Mouse (Mus musculus) liver, adult 2 months (tissue): ENCODE data around the gene Hirip3. TPM values are rescaled to one million over a fixed set of nuclear protein-coding genes. Genes with fewer than 3 reads are reported as not detected.

ENCODE experiments used
- DNase-seq: peaks from one replicate; pipeline ENCODE4 v3.0.0-alpha.2; 2011; ENCODE audit warnings: low read depth, low spot score; ENCODE audit errors: extremely low read depth
- H3K27ac ChIP-seq: fragments of 200-500 bp; replicated peaks from 2 replicates; pipeline ENCODE4 v1.5.1; 2012; ENCODE audit warnings: low read depth, mild to moderate bottlenecking, control low read depth, inconsistent platforms, low read length; ENCODE audit not compliant: insufficient read depth
- H3K27me3 ChIP-seq: fragments of 200-500 bp; 2 replicates; pipeline ENCODE4 v1.6.1; 2012; ENCODE audit warnings: mild to moderate bottlenecking, moderate library complexity, low read length, inconsistent platforms; ENCODE audit not compliant: control insufficient read depth, insufficient read depth
- H3K36me3 ChIP-seq: fragments of 200-500 bp; 2 replicates; pipeline ENCODE4 v1.6.1; 2012; ENCODE audit warnings: low read length, inconsistent platforms; ENCODE audit not compliant: control insufficient read depth, insufficient read depth
- H3K4me1 ChIP-seq: fragments of 200-500 bp; 2 replicates; pipeline ENCODE4 v1.6.1; 2011; ENCODE audit warnings: low read length; ENCODE audit not compliant: control insufficient read depth, insufficient read depth
- H3K4me3 ChIP-seq: fragments of 200-500 bp; 2 replicates; pipeline ENCODE4 v1.5.1; 2011; ENCODE audit warnings: low read depth, mild to moderate bottlenecking, control low read depth, low read length, moderate library complexity; ENCODE audit not compliant: insufficient read depth
- H3K79me2 ChIP-seq: fragments of 200-500 bp; 2 replicates; pipeline ENCODE4 v1.6.1; 2012; ENCODE audit warnings: inconsistent platforms, mild to moderate bottlenecking, low read length, moderate library complexity; ENCODE audit not compliant: control insufficient read depth, insufficient read depth
- H3K9ac ChIP-seq: fragments of 200-500 bp; 2 replicates; pipeline ENCODE4 v1.6.1; 2012; ENCODE audit warnings: low read depth, mild to moderate bottlenecking, control low read depth, inconsistent platforms, low read length
- CTCF ChIP-seq: fragments of 200-500 bp; IDR thresholded peaks from 2 replicates; pipeline ENCODE4 v1.5.1; 2011; ENCODE audit warnings: low read depth, low read length, control low read depth
- POLR2A ChIP-seq: fragments of 200-500 bp; IDR thresholded peaks from 2 replicates; pipeline ENCODE4 v1.6.1; 2011; ENCODE audit warnings: low read length, control low read depth; ENCODE audit not compliant: insufficient read depth; ENCODE audit errors: extremely low read depth
- WGBS: fragments of 180-500 bp; shearing (Covaris S2); methylation state at CpG from one replicate; pipeline ENCODE4 v1.1.7; 2018; 5-methylcytosine and 5-hydroxymethylcytosine counted together
- polyA plus RNA-seq: library from polyadenylated mRNA; depleted of rRNA; stranded (reverse); fragments of >200 nt; gene quantifications from 2 replicates; pipeline ENCODE4 v1.2.3, GENCODE M21; 2012
- total RNA-seq: library from RNA; depleted of rRNA; stranded (reverse); fragments of >200 nt; gene quantifications from 2 replicates; pipeline ENCODE4 v1.2.3, GENCODE M21; 2014

Hirip3 gene
- total and polyA plus RNA-seq, 2 experiments, result 1.0 to 2.4 TPM

- H3K79me2 ChIP-seq, result no peaks in the 10 kb centered on the region
- no peaks in the 10 kb centered on the region for H3K36me3 ChIP-seq
- no peaks in the 10 kb centered on the region for H3K4me1 ChIP-seq
- no peak overlapping the region for H3K9ac ChIP-seq
- no peak overlapping the region for H3K4me3 ChIP-seq
- DNase-seq, result peak; percentile 42
- 34% methylated on average over 7 of the region's 7 CpGs for WGBS
- H3K27me3 ChIP-seq, result peaks cover 7% of the 10 kb centered on the region
- TF ChIP-seq POLR2A (no peak), CTCF (peak; percentile 98)
- H3K27ac ChIP-seq, result no peak overlapping the region
Measured at GRCm38 (mm10) chr7:126821835-126822511, 39.8 kb upstream of the Hirip3 start.

- TF ChIP-seq POLR2A (no peak), CTCF (no peak)
- DNase-seq, result no peak
- Histone ChIP-seq H3K4me3 (no peak overlapping the region), H3K79me2 (no peaks in the 10 kb centered on the region), H3K27me3 (peaks cover 7% of the 10 kb centered on the region), H3K9ac (no peak overlapping the region), H3K36me3 (no peaks in the 10 kb centered on the region), H3K27ac (no peak overlapping the region), H3K4me1 (no peaks in the 10 kb centered on the region)
- WGBS, result 61% methylated on average over 9 of the region's 9 CpGs
Measured at GRCm38 (mm10) chr7:126822741-126823140, 39.0 kb upstream of the Hirip3 start.

GRCm38 (mm10) chr7:126823202-126823711 is 38.5 kb upstream of the Hirip3 start:
- Histone ChIP-seq H3K36me3 (no peaks in the 10 kb centered on the region), H3K4me3 (peak overlapping the region; percentile 37; the same call in 1 of the 2 replicates), H3K9ac (peak overlapping the region; percentile 21; the same call in 1 of the 2 replicates), H3K27me3 (peaks cover 7% of the 10 kb centered on the region), H3K79me2 (no peaks in the 10 kb centered on the region), H3K4me1 (no peaks in the 10 kb centered on the region), H3K27ac (no peak overlapping the region)
- WGBS, result 11% methylated on average over 14 of the region's 19 CpGs
- DNase-seq, result no peak
- TF ChIP-seq POLR2A (no peak), CTCF (no peak)

GRCm38 (mm10) chr7:126823940-126824339 is 37.8 kb upstream of the Hirip3 start:
- Histone ChIP-seq H3K27ac (no peak overlapping the region), H3K4me1 (no peaks in the 10 kb centered on the region), H3K79me2 (no peaks in the 10 kb centered on the region), H3K4me3 (no peak overlapping the region), H3K36me3 (no peaks in the 10 kb centered on the region), H3K27me3 (peaks cover 7% of the 10 kb centered on the region), H3K9ac (no peak overlapping the region)
- WGBS, result 33% methylated on average over 10 of the region's 10 CpGs
- TF ChIP-seq POLR2A, result no peak
- no peak for TF ChIP-seq CTCF
- no peak for DNase-seq

- no peaks in the 10 kb centered on the region for H3K4me1 ChIP-seq
- H3K4me3 ChIP-seq, result no peak overlapping the region
- no peak overlapping the region for H3K9ac ChIP-seq
- no peaks in the 10 kb centered on the region for H3K36me3 ChIP-seq
- no peak for TF ChIP-seq CTCF
- WGBS, result 18% methylated on average over 8 of the region's 8 CpGs
- H3K27ac ChIP-seq, result no peak overlapping the region
- H3K79me2 ChIP-seq, result no peaks in the 10 kb centered on the region
- no peak for DNase-seq
- peaks cover 10% of the 10 kb centered on the region for H3K27me3 ChIP-seq
Measured at GRCm38 (mm10) chr7:126825403-126825802, 36.4 kb upstream of the Hirip3 start.

GRCm38 (mm10) chr7:126825952-126826351 is 35.8 kb upstream of the Hirip3 start:
- TF ChIP-seq POLR2A, result no peak
- no peak for TF ChIP-seq CTCF
- Histone ChIP-seq H3K27ac (no peak overlapping the region), H3K4me3 (no peak overlapping the region), H3K79me2 (no peaks in the 10 kb centered on the region), H3K27me3 (peaks cover 10% of the 10 kb centered on the region), H3K4me1 (no peaks in the 10 kb centered on the region), H3K36me3 (no peaks in the 10 kb centered on the region), H3K9ac (no peak overlapping the region)
- WGBS, result 68% methylated on average over 5 of the region's 5 CpGs
- DNase-seq, result no peak
